Mouse (Mus musculus) left cerebral cortex, adult 8-10 months (tissue): ENCODE measurements around the gene Tmigd3. TPM values are rescaled to one million over a fixed set of nuclear protein-coding genes. Genes with fewer than 3 reads are reported as not detected.

Source experiments
- DNase-seq, 2 experiments: peaks; one replicate each; pipeline ENCODE4 v3.0.0; 2022; ENCODE audit warnings: low spot score in 2 of 2
- total RNA-seq, 4 experiments: library from RNA; stranded (reverse); gene quantifications; 2 replicates each; pipeline ENCODE4 v1.2.4; 2022

Gene Tmigd3
- total RNA-seq, 4 experiments from 2014 or later, result not detected

DNA sequence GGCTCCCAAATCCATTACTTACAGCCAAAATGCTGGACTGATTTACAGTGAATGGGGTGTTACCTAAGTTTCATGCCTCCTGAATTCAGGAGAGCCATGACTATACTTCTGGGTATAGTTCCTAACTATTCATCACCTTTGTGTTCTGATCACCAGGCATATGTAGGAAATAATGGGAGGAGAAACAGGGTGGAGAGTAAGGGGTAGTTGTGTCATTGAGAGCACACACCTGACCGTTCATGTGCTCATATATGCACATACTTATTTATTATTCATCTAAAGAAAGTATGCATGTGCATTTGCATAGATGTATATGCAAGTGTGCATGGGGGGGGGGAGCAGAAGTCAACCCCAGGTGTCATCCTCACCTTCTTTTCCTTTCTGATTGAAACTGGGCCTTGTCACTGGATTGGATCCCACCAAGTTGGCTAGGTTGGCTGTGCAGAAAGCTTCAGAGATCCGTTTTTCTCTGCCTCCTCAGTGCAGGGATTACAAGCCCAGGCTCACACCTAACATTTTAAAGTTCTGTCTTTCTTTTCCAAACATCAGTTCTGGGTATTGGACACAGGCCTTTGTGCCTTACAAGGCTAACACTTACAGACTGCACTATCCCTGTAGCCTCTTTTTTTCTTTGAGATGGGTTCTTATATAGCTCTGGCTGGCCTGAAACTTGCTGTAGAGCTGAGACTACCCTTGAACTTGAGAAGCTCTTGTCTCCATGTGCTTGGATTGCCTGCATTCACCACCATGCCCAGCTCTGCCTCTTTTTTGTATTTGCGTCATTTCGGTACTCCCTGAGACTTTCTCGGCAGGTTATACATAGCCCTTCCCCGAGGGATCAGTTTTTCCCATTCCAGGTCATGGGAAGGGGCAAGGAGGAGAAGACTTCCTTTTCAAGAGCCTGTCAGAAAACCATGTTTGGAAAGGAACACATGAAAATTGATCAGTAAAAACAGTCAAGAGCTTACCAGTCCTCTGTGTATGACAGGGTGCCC is 3.0 kb downstream of the Tmigd3 start:
- no peak for DNase-seq

DNA sequence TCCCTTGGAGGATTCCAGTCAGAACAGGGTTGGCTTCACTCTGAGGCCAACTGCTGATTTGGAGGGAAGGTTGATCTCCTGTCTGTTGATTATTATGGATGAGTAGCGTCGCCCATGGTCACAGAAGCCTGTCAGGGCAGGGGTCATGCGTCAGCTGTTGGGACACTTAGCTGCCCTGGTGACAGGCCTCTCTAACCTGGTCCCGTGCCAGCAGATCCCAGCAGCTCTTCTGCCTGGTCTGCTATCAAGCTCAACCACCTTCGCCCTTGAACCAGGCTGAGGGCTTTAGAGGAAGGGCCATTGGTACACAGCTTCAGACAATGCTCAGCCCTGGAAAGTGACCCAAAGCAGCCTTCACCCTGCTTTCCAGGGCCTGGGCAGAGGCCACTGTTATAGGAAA is 5.3 kb downstream of the Tmigd3 start:
- DNase-seq, result no peak

GRCm38 (mm10) chr3:105877252-105877803 is 6.6 kb downstream of the Tmigd3 start:
- no peak for DNase-seq

DNA sequence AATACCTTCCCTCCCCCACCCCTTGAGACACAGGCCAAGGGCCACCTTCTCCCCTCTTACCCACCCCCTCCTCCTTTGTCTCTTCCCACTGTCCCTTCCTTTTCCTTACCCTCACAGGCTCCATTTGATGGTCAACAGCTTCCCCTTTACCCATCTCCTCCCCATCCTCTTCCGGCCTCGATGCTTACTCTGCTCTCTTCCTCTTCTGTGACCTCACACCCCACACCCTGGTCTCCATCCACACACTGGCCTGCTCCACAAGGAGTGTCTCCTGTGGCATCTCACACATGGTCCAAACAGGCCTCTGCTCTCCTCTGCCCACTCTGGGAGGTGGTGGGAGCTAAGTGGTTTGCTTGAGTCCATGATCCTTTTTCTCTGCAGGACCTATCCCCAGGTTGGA is 7.2 kb downstream of the Tmigd3 start:
- DNase-seq, result no peak

DNA sequence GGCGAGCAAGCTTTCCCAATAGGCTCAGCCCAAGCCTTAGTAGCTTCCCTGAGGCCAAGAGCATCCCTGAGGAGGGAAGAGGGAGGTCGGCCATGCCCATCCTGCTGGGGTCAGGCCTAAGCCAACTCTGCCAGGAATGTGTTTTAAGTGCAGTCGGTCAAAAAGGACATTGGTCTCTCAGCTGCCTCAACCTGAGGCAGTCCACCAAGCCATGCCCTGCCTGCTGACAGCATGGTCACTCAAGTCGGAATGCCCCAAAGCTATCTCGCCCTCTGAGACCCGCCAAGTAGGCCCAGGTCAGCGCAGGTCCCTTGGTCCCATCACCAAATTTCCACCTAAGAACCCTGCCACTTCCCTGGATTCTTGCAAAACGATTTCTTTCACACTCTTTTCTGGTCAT is 8.0 kb downstream of the Tmigd3 start:
- DNase-seq, result no peak

DNA sequence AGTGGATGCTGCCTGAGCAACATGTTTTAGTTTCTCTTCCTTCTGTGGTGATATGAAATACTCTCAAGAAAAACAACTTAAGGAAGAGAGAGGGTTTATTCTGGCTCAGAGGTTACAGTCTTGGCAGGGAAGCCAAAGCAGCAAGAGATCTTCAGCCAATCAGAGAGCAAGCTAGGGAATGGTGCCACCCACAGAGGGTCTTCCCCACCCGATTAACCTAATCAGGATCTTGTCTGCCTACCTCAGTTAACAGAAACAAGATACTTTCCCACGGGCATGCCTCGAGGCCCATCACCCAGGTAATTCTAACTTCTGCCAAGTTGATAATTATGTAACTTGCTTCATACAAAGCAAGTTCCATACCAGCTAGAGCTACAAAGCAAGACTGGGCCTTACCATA is 9.7 kb downstream of the Tmigd3 start:
- DNase-seq, result no peak

- DNase-seq, result no peak
These were observed 11.4 kb downstream of the Tmigd3 start for GRCm38 (mm10) chr3:105882105-105882504.

GRCm38 (mm10) chr3:105883111-105883510 is 12.4 kb downstream of the Tmigd3 start:
- no peak for DNase-seq

GRCm38 (mm10) chr3:105888961-105889360 is 18.3 kb downstream of the Tmigd3 start:
- no peak for DNase-seq

DNA sequence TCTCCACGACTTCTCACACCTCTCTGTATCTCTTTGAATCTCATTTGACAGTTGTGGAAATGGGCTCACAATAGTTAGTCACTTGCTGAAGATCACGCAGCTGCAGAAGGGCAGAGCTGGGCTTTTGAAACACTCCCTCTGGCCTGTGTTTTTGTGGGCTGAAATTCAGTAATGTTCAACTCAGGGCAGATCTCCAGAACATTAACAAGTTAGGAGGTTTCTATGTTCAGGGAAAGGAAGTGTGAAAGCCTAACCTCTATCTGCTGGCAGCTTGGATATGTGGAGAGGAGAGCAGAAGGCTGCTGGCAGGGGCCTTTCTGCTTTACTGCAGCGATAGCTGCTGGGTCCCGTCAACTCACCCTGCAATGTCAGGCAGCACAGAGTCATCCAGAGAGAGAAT is 19.5 kb downstream of the Tmigd3 start:
- no peak for DNase-seq

GRCm38 (mm10) chr3:105891141-105891540 is 20.4 kb downstream of the Tmigd3 start:
- no peak for DNase-seq

DNA sequence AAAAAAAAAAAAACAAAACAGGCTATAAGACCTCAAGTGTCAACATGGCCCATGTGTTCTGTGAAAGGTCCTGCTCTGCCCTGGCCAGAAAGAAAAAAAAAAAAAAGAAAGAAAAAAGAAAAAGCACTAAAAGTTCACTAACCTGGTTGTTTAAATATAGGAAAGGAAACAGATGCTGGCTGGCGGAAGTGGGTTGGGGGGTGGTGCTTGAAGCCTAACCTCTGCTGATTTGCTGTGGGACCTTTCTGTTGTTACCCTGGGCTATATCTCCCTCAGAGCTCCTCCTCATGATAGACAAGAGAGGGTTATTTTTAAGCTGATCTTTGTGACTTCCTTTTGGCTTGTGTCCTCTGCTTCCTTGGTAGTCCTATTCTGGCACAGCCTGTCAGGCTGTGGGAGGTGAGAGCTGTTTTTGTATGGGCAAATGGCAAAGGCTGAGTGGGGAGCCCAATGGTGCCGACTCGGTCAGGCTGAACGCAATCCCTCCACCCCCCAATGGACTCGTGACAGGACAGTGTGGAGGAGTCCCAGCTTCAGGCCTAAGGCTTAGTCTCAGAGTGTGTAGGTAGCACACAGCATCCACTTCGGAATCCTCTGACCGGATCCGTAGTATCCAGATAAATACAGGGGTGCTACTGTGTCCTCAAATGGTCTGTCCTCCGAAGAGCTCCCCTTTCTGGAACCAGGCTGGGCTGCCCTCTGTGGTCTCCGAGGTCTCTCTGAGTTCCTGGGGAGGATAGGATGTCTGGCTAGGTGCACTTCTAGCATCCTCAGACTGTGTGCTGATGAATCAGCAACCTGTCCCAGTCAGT is 21.3 kb downstream of the Tmigd3 start:
- no peak for DNase-seq

- no peak for DNase-seq
These were observed 22.1 kb downstream of the Tmigd3 start for GRCm38 (mm10) chr3:105892572-105893495.

DNA sequence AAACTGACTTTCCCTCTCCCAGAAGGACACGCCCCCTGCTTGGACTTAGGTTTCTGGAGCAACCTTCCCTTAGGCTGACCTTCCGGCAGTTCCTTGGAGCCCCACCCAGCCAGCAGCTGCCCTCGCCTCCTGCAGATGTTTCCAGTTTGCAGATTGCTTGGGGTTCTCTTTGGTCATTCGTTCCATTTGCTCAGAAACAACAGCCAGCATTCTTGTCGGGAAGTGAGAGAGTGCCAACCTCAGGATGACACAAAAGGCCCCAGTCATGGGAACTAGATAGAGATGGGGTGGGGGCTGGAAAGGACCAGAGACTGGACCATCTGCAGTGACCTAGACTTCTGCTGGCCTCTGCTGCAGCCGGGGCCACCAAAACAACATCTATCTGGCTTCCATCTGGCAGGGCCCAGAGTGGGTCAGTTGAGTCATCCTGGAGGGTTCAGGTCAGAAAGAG is 23.3 kb downstream of the Tmigd3 start:
- DNase-seq, result peak in 1 of 2 experiments; percentile 57

- DNase-seq, result peak; percentile 46 to 50
These were observed 24.2 kb downstream of the Tmigd3 start for GRCm38 (mm10) chr3:105894601-105895592.

GRCm38 (mm10) chr3:105896811-105897210 is 26.1 kb downstream of the Tmigd3 start:
- no peak for DNase-seq

DNA sequence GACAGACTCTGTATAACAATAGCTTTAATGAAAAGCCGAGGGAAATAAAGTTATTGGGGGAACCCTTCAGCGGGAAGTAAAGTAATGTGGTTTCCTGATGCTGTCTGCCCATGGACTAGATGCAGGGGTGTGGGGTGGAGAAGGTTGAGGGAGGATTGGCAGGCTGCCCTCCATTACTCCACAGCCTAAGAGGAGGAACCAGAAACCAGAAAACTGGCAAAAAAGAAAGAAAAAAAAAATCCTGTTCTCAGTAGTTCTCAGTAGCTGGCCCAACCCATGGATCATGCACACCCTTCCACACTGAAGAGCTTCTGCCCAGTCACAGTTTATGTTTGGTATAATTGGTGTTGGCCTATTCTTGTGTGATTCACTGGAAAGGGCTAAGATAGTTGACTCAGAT is 27.6 kb downstream of the Tmigd3 start:
- no peak for DNase-seq

DNA sequence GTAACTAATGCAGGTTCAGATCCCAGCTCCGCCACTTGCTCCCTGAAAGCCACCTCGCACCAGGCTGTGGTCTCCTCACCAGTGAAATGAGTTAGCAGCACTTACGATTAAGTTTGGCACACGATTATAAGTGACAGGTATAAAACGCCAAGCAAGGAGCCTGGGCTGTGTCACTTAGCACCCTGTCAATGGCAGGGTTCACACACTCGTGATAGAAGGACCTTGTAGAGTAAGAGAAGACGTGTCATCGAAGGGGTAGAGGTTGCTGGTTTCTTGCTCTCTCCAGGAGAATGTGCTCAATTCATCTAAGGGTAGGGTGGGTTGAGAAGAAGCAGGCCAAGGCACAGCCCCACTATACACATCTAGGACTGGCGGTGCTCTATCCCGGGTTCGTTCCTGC is 28.2 kb downstream of the Tmigd3 start:
- DNase-seq, result no peak

GRCm38 (mm10) chr3:105899394-105900147 is 28.9 kb downstream of the Tmigd3 start:
- DNase-seq, result peak; percentile 46 to 72
